Mouse (Mus musculus) lung, adult 2 months (tissue): ENCODE data around the gene Dst.

ENCODE experiments used
- CTCF ChIP-seq: fragments of 200-500 bp; IDR thresholded peaks from 2 replicates; pipeline ENCODE4 v1.5.1; 2011; ENCODE audit warnings: mild to moderate bottlenecking, low read length, control low read depth; ENCODE audit not compliant: insufficient read depth
- POLR2A ChIP-seq: fragments of 200-500 bp; IDR thresholded peaks from 2 replicates; pipeline ENCODE4 v1.6.1; 2011; ENCODE audit warnings: low read depth, mild to moderate bottlenecking, control low read depth, low read length, borderline replicate concordance; ENCODE audit errors: extremely low read depth

DNA sequence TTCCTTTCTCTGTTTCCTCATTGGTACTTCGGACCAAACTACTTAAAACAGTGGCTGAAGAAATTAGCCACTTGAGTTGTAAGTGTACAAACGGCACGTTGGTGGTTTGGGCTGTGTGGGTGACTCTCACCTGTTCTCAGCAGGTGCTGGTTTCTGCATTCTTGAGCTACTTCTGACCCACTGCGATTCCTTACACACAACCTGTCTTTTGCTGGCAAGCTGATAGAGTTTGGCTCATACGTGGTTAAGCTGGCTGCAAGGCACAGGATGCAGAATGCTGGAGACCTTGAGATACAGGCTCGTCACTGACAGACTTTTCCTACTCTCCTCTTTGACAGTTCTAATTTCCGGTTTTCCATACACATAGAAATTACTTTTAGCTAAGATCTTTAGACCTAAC, 19.4 kb downstream of the Dst start:
- no peak for TF ChIP-seq CTCF
- no peak for TF ChIP-seq POLR2A
